Mouse (Mus musculus): ENCODE data around the gene Ube2a.

Gene Ube2a

GRCm38 (mm10) chrX:36902321-36903114 is 28.8 kb downstream of the Ube2a start, which contains the start of gene Nkrf:
Nkrf (minus strand) TSS chrX:36902899.
- DNase-seq (ENCODE audit: low spot score), result no peak

GRCm38 (mm10) chrX:36903115-36903768 is 29.5 kb downstream of the Ube2a start:
- peak; percentile 87 for DNase-seq (ENCODE audit: low spot score)

GRCm38 (mm10) chrX:36906539-36906938 is 32.8 kb downstream of the Ube2a start:
- no peak for DNase-seq (ENCODE audit: low spot score)

GRCm38 (mm10) chrX:36911343-36911742 is 37.6 kb downstream of the Ube2a start:
- DNase-seq (ENCODE audit: low spot score), result no peak

GRCm38 (mm10) chrX:36917749-36918148 is 44.0 kb downstream of the Ube2a start:
- no peak for DNase-seq (ENCODE audit: low spot score)

- DNase-seq (ENCODE audit: low spot score), result no peak
These were observed 47.6 kb downstream of the Ube2a start for GRCm38 (mm10) chrX:36921346-36921745.

- no peak for DNase-seq (ENCODE audit: low spot score)
These were observed 55.1 kb downstream of the Ube2a start for GRCm38 (mm10) chrX:36928791-36929190.

- no peak for DNase-seq (ENCODE audit: low spot score)
These were observed 56.0 kb downstream of the Ube2a start for GRCm38 (mm10) chrX:36929694-36930093.

- DNase-seq (ENCODE audit: low spot score), result no peak
These were observed 56.9 kb downstream of the Ube2a start for GRCm38 (mm10) chrX:36930574-36930973.
